Mouse (Mus musculus) retina, embryonic 14.5 days (tissue): Measurements from ENCODE around the gene Gm45234.

ENCODE experiments used
- DNase-seq: peaks from one replicate; pipeline ENCODE4 v3.0.0-alpha.2; 2015; ENCODE audit warnings: low spot score

The Gm45234 gene

DNA sequence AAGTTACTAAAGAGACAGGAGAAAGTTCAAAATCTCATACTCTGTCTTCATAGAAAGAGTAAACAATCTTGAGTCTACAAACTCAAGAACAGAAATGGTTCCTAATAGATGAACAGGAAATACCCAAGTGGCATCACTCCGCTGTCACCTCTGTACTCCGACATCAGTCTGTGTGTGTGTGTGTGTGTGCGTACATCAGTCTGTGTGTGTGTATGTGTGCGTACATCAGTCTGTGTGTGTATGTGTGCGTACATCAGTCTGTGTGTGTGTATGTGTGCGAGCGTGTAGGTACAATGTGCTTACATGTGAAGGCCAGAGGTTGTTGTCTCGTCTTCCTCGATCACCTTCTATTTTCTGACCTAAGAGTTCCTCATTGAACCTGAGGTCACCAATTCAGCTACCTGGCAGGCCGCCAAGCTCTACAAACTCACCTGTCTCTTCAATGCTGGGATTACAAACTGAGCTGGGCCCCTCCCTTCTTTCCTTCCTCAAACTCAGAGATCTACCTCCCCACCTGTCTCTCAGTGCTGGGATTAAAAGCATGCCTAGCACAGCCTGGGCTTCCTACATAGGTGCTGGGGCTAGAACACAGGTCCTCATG, 47.4 kb downstream of the Gm45234 start:
- DNase-seq: no peak

DNA sequence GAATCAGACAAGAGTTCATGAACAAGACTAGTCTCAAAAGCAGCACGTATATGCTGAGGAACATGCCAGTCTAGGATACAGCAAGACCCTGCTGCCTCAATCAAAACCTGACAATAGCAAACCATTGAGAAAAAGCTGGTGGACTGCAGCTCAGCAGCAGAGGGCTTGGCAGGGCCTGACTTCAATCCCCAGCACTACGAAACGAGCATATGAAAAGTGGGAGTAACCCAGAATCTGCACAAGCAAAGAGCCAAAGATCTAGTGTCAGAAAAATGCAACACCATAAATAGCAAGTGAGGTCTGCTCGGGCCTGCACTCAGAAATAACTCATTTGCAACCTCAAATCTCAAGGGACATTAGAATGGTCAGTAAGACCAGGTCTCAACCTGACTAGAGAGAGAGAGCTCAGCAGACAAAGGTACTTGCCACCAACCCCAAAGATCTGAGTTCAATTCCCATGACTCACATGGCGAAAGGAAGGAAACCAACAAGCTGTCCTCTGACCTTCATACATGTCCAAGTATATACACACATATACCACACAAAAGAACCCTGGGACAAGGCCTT, 49.7 kb downstream of the Gm45234 start:
- DNase-seq: no peak

DNA sequence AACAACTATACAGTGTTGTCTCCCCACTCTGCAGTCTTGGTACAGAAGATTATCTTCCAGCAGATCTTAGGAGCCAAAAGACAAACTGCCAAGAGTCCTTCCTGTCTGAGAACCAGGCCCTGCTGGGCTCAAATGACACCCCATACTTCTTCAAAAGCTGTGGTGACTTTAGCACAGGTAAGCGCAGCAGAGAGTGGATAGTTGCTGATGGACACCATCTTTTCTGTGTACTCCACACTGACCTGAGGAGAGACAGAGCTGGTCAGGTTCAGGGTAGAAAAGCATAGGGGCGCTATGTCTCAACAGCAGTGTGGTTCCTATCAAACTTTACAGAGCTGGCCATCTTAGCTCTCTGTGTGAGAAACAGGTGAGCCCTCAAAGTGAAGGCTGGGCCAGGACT, 51.4 kb downstream of the Gm45234 start:
- no peak for DNase-seq

DNA sequence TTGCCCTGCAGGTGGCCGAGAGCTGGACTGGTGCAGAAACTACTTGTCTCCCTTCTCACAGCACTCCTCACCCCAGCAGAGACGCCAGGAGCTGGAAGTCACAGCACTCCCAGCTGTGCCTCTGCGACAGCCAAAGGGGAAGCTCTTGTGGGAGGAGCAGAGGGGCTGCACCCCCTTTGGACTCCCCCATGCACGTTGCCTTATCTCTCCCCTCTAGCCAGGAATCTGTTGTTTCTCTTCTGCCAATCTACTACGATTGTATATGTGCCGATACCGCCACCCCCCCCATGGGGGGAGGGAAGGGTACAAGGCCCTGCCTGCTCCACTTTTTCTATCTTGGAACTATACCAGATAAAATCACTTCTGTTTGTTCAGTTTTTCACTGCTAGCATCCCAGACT, 52.0 kb downstream of the Gm45234 start:
- no peak for DNase-seq

DNA sequence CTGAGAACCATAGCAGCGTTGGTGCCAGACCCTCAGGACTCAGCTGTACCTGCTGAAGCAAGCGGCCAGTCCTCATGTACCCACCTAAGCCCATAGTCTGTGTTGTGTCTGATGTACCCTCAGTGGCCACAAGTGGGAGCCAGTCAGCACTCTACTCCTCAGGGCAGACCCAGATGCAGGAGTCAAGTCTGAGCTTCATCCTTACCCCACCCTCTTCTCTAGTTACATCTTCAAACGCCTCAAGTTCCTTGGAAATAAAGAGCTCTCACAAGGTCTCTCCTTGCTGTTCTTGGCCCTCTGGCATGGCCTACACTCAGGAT, 53.1 kb downstream of the Gm45234 start:
- DNase-seq: peak; percentile 78

DNA sequence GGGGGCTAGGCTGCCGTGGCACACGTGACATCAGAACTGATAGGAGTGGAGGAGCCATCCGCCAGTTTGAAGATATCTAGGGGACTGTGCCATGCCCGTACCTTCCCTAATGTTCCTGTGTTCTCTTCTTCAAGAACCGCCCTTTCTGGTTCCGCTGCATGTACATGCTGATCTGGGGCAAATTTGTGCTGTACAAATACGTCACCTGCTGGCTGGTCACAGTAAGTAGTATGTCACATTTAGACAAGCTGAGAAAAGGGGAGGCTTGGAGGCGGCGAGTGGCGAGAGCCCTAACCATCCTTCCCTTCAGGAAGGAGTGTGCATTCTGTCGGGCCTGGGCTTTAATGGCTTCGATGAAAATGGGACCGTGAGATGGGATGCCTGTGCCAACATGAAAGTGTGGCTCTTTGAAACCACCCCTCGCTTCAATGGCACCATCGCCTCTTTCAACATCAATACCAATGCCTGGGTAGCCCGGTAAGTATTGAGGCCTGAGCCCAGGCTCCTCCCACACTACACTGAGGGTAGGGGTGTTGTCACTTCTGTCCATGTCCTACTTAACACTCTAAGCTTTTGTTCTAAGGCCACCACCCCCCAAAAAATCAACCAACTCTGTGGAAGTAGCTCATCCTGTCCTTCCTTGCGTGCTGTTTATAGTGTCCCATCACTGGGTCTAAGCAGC, 53.6 kb downstream of the Gm45234 start:
- DNase-seq: no peak

DNA sequence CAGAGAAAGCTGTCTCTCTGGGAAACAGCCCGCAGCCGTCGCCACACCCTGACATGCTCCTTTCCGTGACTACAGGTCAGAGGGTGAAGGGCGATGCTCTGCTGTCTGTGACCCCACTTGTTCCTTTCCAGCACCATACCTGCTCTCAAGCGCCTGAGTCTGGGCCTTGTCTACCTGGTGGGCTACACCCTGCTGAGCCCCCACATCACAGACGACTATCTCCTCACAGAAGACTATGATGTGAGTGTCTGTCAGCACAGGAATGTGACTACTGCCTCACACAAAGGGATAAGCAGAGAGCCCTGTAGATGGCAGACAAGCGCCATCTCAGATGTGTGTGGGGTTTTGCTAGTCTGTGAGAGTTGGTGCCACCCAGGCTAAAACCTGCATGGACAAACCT, 54.5 kb downstream of the Gm45234 start:
- no peak for DNase-seq

DNA sequence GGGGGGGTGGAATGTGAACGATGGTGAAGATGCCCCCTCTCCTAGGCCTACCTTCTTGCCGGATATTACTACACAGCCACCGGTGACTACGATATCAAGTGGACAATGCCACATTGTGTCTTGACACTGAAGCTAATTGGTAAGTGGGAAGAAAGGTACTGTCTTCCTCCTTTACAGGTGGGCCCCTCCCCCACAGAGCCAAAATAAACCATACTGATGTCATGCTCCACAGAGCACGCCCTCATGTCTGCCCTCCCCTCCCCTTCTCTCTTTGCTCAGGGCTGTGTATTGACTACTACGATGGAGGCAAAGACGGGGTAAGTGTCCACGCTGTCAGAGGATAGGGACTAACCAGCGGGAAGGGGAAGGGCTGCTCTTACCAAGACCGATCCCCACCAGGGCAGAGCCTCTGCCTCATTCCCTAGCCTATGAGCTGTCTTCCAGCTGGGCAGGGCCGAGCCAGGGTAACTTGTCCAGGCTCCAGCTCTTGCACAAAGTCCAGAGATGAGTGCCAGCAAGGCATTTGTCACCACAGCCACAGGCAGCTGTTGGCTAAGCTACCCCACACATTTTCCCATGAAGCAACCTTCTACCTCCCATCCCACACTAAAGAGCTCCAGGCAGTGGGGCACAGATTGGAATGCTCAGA, 55.7 kb downstream of the Gm45234 start:
- no peak for DNase-seq

DNA sequence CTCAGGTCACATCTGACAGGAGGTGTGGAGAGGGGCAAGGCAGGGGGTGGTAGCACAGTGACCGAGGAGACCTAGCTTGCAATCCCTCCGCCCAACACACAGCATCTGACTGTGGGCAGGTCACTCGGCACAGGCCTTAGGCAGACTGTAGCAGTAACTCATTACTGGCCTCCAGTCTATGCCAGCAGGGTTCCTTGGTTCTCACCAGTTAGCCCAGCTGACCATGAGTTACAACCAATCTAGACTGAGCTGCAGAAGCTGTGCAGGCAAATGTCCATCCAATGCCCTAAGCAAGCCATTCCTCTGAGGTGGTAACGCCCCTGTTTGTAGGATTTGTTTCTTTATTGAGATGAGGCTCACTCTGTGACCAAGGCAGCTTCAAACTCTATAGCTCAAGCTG, 56.5 kb downstream of the Gm45234 start:
- no peak for DNase-seq

DNA sequence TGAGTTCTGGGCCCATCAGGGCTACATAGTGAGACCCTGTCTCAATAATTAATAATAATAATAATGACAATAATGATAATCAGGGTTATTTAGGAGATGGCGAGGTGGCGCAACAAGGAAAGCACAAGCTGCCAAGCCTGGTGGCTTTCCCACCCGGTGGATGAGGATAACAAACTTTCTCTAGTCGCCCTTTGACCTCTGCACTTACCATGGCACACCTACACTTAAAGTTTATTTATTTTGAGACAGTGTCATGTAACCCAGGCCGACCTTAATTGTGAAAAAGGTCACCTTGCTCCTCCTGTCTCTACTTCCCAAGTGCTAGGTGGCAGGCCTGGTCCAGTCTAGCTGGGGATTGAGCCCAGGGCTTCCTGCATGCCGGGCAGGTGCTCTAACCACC, 57.1 kb downstream of the Gm45234 start:
- no peak for DNase-seq

DNA sequence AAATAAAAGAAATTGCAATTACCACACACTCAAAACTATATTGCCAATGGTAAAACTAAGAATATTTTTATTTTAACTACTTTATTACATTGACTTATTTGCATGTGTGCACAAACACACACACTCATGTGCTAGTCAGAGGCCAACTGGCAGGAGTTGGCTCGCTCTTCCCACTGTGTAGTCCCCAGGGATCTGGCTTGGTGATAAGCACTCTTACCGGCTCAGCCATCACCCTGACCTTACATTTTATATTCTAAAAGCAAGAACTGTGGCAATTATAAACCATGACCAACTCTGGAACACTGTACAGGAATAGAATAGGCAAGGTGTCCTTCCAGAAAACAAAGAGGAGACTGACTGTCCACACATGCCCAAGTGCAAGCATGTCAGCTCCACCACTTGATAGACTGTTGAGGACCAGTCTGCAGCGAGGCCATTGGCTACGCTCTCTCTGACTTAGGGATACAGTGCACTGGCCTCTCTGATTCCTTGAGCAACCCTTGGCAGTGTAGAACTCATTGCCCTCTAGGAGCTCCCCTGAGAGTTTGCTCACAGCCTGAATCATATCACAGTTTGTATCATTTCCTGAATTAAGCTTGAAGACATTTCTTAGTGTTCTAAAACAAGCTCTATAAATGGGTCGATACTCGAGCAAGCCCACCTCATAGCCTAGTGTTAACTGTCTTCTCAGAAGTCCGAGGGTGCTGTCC, 59.2 kb downstream of the Gm45234 start:
- DNase-seq: no peak

DNA sequence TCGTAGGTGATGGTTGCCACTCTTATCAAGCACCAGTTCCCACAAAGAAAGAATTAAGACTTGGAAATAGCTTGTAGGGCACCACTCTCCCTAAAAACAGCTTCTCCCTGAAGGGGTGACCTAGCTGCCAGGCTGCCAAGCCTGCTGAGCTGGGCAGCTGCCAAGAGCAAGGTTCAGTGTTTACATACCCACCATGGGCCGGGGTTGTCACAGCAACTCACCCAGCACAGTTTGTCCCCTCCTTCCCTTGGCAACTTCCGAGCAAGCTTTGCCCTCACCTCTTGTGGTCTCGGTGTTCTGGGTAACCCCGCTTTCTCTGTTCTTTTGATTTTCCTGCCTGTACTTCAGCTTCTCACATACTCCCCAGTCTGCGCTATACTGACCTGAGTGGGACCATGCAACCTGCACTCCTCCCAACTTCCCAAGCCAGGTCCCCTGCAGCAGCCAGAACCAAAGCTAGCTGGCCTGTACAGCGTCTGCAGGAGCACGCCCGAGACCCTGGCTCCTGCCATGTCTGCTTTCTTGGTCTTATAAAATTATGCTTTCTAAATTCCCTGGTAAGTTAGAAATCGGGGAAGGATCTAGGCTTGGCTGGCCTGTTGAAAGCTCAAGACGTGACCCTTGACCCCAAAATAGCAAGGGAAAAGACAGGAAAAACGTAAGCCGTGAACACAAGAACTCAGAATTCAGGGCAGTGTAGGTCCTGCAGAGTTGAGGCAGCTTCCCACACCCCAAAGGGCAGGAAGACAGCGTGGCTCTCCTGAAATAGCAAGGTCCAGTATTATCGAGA, 61.5 kb downstream of the Gm45234 start:
- DNase-seq: no peak

DNA sequence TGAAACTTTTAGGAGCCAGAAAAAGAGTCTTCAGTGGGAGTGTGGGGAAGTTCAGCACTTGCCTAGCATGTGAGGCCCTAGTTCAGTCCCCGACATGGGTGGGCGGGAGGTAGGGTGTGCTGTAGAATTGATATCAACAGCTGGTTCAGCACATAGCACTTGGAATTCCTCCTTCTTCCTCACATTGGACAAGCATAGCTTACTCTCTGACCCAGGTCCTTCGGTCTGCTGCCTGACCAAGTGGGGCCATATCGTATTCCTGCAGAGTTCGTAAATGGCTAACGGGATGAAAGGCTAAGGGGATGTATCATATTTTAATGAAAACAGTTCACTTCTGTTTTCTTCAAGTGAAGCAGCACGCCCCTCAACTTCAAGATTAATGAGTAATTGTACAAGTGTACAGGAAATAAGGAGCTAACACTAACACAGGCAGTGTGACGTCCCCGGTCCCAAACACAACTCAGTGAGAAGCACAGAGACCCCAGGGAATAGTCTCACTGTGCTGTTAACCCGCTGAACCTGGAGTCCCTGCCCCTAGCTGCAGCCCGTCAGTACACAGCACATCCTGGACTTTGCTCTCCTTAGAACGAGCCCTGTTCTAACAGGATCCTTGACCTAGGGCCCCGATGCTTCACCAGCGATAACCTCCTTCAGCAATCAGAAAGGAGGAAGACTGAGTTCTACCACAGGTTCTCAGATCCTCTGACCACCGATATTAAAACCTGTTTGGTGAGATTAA, 62.4 kb downstream of the Gm45234 start:
- no peak for DNase-seq

DNA sequence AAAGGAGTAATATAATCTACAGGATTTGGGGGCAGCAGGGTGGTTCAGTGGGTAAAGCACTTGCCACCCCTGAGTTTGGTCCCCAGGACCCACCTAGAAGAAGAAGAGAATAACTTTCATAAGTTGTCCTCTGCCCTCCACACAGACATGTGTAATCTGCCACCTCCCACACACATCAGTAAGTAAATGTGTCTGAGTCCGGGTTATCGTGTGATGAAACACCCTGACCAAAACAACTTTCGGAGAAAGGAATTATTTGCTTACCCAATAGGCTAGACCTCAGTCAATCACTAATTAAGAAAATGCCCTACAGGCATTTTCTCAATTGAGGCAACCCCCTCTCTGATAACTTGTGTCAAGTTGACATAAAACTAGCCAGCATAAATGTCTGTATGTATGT, 65.3 kb downstream of the Gm45234 start:
- DNase-seq: no peak
